Mouse (Mus musculus): ENCODE data around the gene Glmn. TPM values are rescaled to one million over a fixed set of nuclear protein-coding genes. Genes with fewer than 3 reads are reported as not detected.

Glmn gene
- total and polyA plus RNA-seq, 2 experiments from 2014 or later, result 18.0 to 35.4 TPM

DNA sequence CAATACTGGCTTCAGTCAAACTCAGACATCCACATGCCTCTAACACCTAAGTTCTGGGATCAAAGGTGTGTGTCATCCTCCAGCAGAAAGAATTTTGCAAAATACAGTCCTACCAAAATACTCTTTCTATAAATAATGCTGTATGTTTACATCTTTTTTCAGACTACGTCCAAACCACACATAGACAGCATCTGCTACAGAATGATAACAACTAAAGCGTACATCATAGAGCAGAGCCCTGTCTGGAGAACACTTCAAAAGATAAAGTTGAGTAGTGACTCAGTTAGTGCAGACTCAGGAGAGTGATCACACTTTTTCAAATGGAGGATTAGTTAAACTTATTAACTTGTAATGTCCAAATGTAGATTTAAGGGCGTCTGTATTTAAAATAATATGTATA, 49.7 kb downstream of the Glmn start:
- no peak for TF ChIP-seq CTCF (IDR thresholded peaks at IDR 0.05; ENCODE audit: low read depth)
- WGBS, result 89% methylated on average over 3 of the region's 3 CpGs

DNA sequence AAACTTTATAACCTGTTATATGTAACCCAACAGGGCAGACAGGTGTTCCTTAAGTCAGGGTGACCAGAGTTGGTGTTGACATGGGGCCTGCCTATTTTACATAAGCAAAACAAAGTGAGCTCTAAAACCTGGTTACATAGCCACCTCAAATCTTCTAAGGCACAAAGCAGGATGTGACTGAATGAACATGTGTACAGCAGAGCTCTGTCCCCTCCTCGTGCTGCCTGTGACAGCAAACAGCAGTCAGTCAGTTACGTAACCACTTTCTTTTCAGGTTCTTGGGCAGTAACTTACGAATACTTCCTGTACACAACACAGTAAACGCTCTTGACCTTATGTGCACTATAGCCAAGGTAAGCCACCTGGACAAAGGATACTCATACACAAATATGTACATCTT, 51.8 kb downstream of the Glmn start:
- no peak overlapping the region for H3K9ac ChIP-seq
- no peak overlapping the region for H3K27ac ChIP-seq (ENCODE audit: low read depth, low read length)
- ATAC-seq (no peak), DNase-seq (no peak)
- no peak overlapping the region for H3K4me3 ChIP-seq (ENCODE audit: low read depth, low read length)
- no peaks in the 10 kb centered on the region for H3K4me1 ChIP-seq (ENCODE audit: insufficient read depth)
- peaks cover 9% of the 10 kb centered on the region for H3K36me3 ChIP-seq (ENCODE audit: insufficient read depth)
- no peaks in the 10 kb centered on the region for H3K9me3 ChIP-seq (ENCODE audit: low read length)
- H3K27me3 ChIP-seq (ENCODE audit: insufficient read depth, low read length), result no peaks in the 10 kb centered on the region
- H3K4me2 ChIP-seq (ENCODE audit: low read depth), result no peak overlapping the region
- WGBS, result 86% methylated on average over 4 of the region's 4 CpGs
- TF ChIP-seq CTCF (IDR thresholded peaks at IDR 0.05; ENCODE audit: low read depth), result no peak

More for the DNA sequence above, 49.7 kb downstream of the Glmn start:
- Histone ChIP-seq H3K9ac (no peak overlapping the region), H3K36me3 (ENCODE audit: insufficient read depth) (peaks cover 20% of the 10 kb centered on the region), H3K27me3 (ENCODE audit: insufficient read depth, low read length) (no peaks in the 10 kb centered on the region), H3K4me1 (ENCODE audit: insufficient read depth) (no peaks in the 10 kb centered on the region), H3K9me3 (ENCODE audit: low read length) (no peaks in the 10 kb centered on the region), H3K27ac (ENCODE audit: low read depth, low read length) (no peak overlapping the region), H3K4me2 (ENCODE audit: low read depth) (no peak overlapping the region), H3K4me3 (ENCODE audit: low read depth, low read length) (no peak overlapping the region)
- DNase-seq (no peak), ATAC-seq (no peak)

DNA sequence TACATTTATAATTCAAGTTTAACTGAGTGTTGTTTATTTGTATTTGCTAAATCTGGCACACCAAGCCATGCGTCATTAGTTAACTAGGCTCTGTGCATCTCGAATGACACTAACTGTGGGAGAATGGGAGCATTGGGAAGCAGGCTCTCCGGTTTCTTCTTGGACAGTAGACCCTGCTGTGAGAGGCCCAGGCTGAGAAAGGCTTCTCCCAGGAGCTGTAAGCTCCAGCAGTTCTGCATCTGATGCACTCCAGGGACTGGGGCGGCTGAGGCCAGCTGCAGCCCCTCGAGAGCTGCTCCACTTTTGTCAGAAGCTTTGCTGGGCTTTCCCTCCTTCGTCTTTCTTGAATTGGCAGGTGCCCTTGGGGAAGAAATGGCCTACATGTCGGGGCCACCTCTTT, 56.0 kb downstream of the Glmn start:
- WGBS, result 13% methylated on average over 7 of the region's 7 CpGs
- no peak for ATAC-seq
- H3K27ac ChIP-seq (ENCODE audit: low read depth, low read length), result peak overlapping the region; percentile 5; the same call in 1 of the 2 replicates

DNA sequence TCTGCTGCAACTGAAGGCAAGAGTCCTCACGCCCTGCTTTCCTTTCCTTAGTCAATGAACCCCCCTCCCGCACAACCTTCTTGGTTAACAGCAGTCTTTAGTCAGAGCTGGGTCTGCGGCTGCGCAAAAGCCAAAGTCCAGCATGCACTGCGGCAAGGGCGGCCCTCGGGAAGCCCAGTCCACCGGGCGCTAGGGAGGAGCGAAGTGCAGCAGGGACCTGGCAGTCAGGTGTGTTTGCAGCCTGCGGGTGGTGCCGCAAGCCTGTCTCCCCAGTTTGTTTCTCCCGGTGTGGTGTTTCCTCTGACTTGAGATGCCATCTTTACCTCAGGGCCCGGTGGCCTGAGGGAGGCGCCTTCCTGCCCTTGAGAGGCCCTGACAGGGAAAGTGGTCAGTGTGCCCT, 63.1 kb downstream of the Glmn start, which contains the start of gene 1700028K03Rik:
TSS of gene 1700028K03Rik (plus strand) at position 129 of the 400 bp plus-strand sequence.
- Histone ChIP-seq H3K9me3 (ENCODE audit: low read length) (no peaks in the 10 kb centered on the region), H3K4me3 (ENCODE audit: low read depth, low read length) (no peak within 1 kb of the TSS), H3K4me2 (ENCODE audit: low read depth) (no peak within 1 kb of the TSS), H3K27ac (ENCODE audit: low read depth, low read length) (no peak within 1 kb of the TSS), H3K36me3 (ENCODE audit: insufficient read depth) (no peaks in the 10 kb centered on the region), H3K9ac (no peak within 1 kb of the TSS), H3K27me3 (ENCODE audit: insufficient read depth, low read length) (no peaks in the 10 kb centered on the region), H3K4me1 (ENCODE audit: insufficient read depth) (no peaks in the 10 kb centered on the region)
- DNase-seq, result no peak
- TF ChIP-seq CTCF (IDR thresholded peaks at IDR 0.05; ENCODE audit: low read depth), result no peak
- 78% methylated on average over 15 of the region's 15 CpGs for WGBS
- no peak for ATAC-seq

More for the DNA sequence above, 56.0 kb downstream of the Glmn start:
- peak; percentile 3 for DNase-seq
- H3K4me3 ChIP-seq (ENCODE audit: low read depth, low read length), result no peak overlapping the region
- TF ChIP-seq CTCF (IDR thresholded peaks at IDR 0.05; ENCODE audit: low read depth), result no peak
- no peak overlapping the region for H3K4me2 ChIP-seq (ENCODE audit: low read depth)
- no peaks in the 10 kb centered on the region for H3K4me1 ChIP-seq (ENCODE audit: insufficient read depth)
- no peaks in the 10 kb centered on the region for H3K27me3 ChIP-seq (ENCODE audit: insufficient read depth, low read length)
- no peaks in the 10 kb centered on the region for H3K9me3 ChIP-seq (ENCODE audit: low read length)
- H3K36me3 ChIP-seq (ENCODE audit: insufficient read depth), result no peaks in the 10 kb centered on the region
- no peak overlapping the region for H3K9ac ChIP-seq

DNA sequence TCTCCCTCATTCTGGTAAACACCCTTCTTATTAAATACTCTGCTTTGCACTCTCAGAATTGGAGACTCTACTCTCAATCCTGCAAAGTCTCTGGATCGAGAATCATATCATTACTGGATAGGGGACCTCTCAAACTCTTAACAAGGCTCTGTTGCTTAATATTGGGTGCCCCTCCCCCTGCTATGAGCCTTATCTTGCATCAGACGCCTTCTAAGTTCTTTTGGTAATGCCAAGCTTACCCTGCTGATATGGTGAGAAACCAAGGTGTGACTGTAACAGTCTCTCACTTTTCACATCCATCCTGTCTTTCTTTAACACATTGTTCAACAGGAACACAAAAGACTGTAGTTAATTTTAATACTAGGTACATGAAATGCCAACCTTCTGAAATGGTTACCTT, 64.1 kb downstream of the Glmn start:
- 71% methylated on average over 2 of the region's 2 CpGs for WGBS
- no peak overlapping the region for H3K9ac ChIP-seq
- H3K4me2 ChIP-seq (ENCODE audit: low read depth), result no peak overlapping the region
- H3K9me3 ChIP-seq (ENCODE audit: low read length), result no peaks in the 10 kb centered on the region
- no peak overlapping the region for H3K27ac ChIP-seq (ENCODE audit: low read depth, low read length)
- no peaks in the 10 kb centered on the region for H3K36me3 ChIP-seq (ENCODE audit: insufficient read depth)
- no peak overlapping the region for H3K4me3 ChIP-seq (ENCODE audit: low read depth, low read length)
- no peaks in the 10 kb centered on the region for H3K4me1 ChIP-seq (ENCODE audit: insufficient read depth)
- ATAC-seq (no peak), DNase-seq (no peak)
- TF ChIP-seq CTCF (IDR thresholded peaks at IDR 0.05; ENCODE audit: low read depth), result no peak
- no peaks in the 10 kb centered on the region for H3K27me3 ChIP-seq (ENCODE audit: insufficient read depth, low read length)

DNA sequence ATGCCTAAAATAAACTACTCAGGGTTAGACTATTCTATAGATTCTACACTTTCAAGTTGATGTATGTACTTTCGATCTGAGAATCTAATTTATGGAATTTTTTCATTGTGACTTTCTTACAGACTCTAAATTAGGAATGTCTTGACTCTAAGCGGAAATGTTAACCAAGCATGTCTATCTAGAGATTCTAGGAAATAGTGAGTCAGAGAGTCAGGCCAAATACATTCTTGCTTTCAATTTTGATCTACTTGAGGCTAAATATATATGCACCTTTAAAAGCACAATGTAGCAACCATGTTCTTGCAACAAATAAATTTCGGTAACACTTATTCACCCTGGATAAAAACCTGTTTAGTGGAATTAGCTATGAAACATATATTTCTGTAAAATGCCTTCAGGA, 68.8 kb downstream of the Glmn start:
- Histone ChIP-seq H3K4me1 (ENCODE audit: insufficient read depth) (no peaks in the 10 kb centered on the region), H3K9ac (no peak overlapping the region), H3K36me3 (ENCODE audit: insufficient read depth) (no peaks in the 10 kb centered on the region), H3K27me3 (ENCODE audit: insufficient read depth, low read length) (no peaks in the 10 kb centered on the region), H3K27ac (ENCODE audit: low read depth, low read length) (no peak overlapping the region), H3K4me3 (ENCODE audit: low read depth, low read length) (no peak overlapping the region), H3K9me3 (ENCODE audit: low read length) (no peaks in the 10 kb centered on the region), H3K4me2 (ENCODE audit: low read depth) (no peak overlapping the region)
- no peak for DNase-seq
- 94% methylated on average over 3 of the region's 3 CpGs for WGBS
- no peak for ATAC-seq
- TF ChIP-seq CTCF (IDR thresholded peaks at IDR 0.05; ENCODE audit: low read depth), result no peak

DNA sequence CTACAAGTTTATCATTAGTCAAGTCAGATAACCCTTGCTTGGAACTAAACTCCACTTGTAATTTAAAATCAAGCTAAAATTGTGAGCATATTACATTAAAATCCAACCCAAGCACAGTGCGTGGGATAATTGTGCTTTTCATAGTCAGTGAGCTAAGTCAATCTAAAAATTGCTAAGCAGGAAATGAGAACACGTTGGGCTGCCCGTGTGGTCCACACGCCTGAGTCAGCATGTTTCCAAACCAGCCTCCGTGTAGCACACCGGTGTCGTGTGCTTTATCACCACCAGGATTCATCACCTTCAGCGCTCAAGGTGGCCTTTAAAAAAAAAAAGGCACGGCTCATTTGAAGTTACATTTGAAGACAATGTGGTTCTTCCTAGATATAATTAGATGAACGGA, 73.4 kb downstream of the Glmn start:
- ATAC-seq (no peak), DNase-seq (no peak)
- Histone ChIP-seq H3K9ac (no peak overlapping the region), H3K27me3 (ENCODE audit: insufficient read depth, low read length) (no peaks in the 10 kb centered on the region), H3K9me3 (ENCODE audit: low read length) (no peaks in the 10 kb centered on the region), H3K27ac (ENCODE audit: low read depth, low read length) (no peak overlapping the region), H3K36me3 (ENCODE audit: insufficient read depth) (no peaks in the 10 kb centered on the region), H3K4me1 (ENCODE audit: insufficient read depth) (no peaks in the 10 kb centered on the region), H3K4me3 (ENCODE audit: low read depth, low read length) (no peak overlapping the region), H3K4me2 (ENCODE audit: low read depth) (no peak overlapping the region)
- no peak for TF ChIP-seq CTCF (IDR thresholded peaks at IDR 0.05; ENCODE audit: low read depth)
- 85% methylated on average over 10 of the region's 10 CpGs for WGBS

DNA sequence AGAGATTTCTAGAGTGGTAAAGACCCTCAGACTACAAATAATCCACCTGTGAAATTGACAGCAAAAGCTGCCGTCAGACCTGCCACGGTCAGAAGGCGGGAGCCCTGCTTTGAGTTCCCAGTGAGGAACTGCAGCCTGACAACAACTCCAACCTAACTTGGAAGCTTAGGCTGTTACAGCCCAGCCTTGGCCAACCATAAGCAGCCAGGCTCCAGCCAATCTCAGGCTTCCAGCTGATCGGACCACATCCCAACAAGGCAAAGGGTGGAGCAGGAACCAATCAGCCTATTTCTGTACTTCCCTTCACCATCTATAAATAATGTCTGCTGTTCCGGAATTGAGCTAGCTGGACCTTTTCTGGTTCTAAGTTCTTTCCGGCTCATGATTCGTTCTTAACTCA, 75.8 kb downstream of the Glmn start:
- Histone ChIP-seq H3K27me3 (ENCODE audit: insufficient read depth, low read length) (no peaks in the 10 kb centered on the region), H3K27ac (ENCODE audit: low read depth, low read length) (no peak overlapping the region), H3K4me2 (ENCODE audit: low read depth) (no peak overlapping the region), H3K9ac (no peak overlapping the region), H3K36me3 (ENCODE audit: insufficient read depth) (no peaks in the 10 kb centered on the region), H3K4me1 (ENCODE audit: insufficient read depth) (no peaks in the 10 kb centered on the region), H3K9me3 (ENCODE audit: low read length) (no peaks in the 10 kb centered on the region), H3K4me3 (ENCODE audit: low read depth, low read length) (no peak overlapping the region)
- WGBS, result 79% methylated on average over 7 of the region's 7 CpGs
- ATAC-seq (no peak), DNase-seq (no peak)
- TF ChIP-seq CTCF (IDR thresholded peaks at IDR 0.05; ENCODE audit: low read depth), result no peak
